Mouse (Mus musculus) mesoderm, embryonic 11.5 days (tissue): ENCODE measurements around the gene Adcy7.
A peak's percentile ranks its signal among the peaks of the same experiment; 100 is the strongest.

Experiments used
- DNase-seq: peaks from one replicate; pipeline ENCODE4 v3.0.0-alpha.2; 2012; ENCODE audit warnings: low read depth, low spot score

Adcy7 gene

GRCm38 (mm10) chr8:88273051-88273430 lies 838 bp downstream of the Adcy7 start:
- DNase-seq = no peak

DNA sequence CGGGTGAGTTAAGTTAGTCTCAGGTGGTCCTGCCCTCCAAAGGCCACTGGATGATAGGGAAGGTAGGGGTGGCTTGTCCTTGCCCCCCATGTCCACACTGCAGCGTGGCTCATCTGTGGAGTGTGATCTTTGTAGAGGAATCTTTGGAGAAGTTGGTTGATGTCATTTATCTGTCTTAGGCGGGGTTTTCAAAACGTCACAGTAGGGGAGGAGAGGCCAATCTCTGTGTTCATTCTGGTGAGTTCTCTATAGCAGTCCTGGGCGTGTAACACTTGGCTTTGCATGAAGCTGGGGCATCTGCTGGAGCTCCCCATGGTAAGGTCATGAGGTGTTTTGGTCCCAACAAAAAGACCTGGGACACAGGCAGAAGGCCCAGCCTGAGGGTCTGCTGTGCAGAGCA lies 1.9 kb downstream of the Adcy7 start:
- DNase-seq = no peak

DNA sequence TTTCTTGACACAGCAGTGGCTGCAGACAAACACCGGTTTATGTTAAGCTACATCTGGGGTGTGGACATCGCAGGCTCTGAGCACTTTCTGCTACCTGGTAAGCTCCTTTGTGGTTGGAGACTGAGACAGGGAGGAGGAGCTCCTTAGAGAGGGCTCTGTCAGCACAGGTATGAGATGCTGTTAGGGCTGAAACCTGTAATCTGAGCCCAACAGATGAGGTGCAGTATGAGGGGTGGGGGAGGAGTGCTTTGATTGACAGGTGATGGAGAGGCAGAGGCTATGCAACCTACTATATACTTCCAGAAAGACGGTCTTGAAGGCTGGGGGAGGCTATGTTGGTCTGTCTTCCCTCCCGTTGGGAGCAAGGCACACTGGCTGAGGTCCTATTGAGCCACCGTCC lies 7.0 kb downstream of the Adcy7 start:
- no peak for DNase-seq

DNA sequence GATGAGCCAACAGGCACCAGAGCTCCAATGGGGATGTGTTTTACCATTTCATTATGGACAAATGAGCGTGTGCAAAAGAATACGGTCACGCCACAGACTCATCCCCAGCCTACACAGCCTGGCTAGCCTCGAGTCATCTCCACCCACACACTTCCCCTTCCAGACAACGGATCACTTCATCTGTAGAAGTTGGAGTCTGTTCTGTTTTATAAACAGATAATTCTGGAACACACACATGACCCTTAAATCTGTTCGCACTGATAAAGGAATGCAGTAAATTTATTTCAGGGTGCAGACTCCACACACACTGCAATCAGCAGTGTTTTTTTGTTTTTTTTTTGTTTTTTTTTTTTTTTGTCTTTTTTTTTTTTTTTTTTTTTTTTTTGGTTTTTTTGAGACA lies 7.5 kb downstream of the Adcy7 start:
- no peak for DNase-seq

GRCm38 (mm10) chr8:88280904-88281303 lies 8.7 kb downstream of the Adcy7 start:
- DNase-seq = no peak

GRCm38 (mm10) chr8:88282684-88283083 lies 10.5 kb downstream of the Adcy7 start:
- peak; percentile 75 for DNase-seq

DNA sequence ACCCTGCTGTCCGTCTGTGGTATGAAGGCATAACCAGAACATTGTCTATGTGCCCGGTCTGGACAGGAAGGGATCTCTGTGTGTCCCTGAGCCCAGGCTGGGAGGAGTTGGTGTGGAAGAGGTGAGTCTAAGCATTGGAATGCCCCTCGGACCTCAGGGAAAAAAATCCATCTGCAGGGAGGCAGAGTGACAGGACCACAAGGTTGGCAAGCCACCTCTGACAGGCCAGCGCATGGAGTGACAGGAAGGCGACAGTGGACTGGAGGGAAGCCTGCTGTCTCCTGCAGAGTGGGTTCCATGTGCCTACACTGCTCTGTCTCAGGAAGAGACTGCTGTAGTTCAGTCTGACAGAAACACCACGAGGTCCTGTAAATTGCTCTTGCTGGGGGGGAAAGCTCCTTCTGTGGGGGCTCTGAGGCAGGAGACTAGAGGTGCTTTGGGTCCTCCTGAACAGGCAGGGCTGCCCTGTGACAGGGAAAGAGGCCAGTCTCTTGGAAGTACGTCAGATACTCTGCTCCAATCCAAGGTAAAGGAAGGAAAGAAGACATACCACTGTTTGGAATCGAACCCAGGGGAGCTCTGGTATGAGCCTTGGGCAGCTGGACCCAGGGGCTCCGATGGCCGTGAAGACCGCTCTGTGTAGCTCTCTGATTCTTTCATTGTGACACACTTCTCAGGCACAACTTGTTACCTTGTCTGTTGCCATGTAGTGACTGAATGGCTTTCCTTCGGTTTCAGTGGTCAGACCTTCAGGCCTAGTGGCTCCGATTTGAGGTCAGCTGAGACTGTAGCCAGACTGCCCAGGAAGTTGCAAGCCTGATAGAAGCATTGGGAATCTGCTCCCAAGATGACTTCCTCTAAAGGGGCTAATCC lies 11.3 kb downstream of the Adcy7 start:
- DNase-seq = no peak

DNA sequence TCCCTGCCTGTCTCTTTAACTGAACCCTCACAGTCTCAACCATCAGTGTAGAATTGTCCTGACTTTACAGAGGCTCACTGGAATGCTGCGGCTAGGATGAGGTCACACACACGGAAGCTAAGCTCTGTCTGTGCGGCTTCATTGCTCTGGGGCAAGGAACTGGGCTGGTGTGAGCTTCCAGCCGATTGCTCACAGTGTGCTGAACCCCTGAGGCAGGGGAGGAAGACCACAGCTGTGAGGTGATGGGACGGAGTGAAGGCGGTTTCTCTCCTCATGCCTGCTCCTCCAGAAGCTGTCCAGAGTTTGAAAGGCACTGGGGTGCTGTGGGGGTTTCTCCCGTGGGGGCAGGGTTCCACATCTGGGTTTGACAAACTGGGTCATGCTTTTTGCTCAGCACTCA lies 12.5 kb downstream of the Adcy7 start:
- DNase-seq = no peak

DNA sequence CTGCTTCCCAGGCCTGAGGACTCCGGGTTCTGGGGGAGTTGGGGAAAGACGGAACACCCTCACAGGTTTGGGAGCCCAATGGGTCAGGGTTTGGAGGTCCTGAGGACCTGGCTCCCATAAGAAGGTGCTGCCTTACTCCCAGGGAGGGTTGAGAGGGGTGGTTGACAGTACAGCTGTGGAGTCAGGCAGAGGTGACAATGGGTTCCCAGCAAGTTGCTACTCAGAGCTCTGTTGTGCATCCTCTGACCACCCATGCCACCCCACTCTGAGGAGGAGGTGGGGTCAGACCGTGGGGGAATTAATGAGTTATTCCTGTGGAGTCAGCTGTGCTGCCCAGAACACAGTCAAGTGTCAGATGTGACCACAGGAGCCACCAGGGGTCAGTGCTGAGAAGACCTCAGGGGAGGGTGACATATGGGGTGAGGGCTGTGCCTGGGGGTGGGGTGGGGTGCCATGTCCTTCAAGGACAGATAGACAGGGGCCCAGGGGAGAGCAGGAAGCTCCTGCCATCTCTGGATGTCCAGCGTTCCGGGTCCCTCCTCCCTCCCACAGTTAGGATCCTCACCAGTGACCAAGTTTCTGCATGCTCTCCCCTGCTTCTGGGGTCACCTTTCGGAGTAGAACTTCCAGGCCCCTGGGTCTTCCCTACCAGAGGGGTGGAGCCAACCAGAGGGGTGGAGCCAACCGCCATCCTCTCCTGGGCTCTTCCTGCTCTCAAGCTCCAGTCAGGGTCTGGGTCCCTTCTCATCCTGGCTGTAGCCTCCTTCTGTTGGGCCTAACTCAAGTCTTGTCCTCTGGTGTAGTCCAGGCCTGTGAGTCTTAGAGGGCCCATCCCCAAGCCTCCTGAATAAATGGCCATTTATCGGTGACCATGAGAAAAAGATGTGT lies 13.5 kb downstream of the Adcy7 start:
- DNase-seq = no peak

GRCm38 (mm10) chr8:88286421-88286960 lies 14.3 kb downstream of the Adcy7 start:
- DNase-seq = no peak

GRCm38 (mm10) chr8:88288622-88289242 lies 16.5 kb downstream of the Adcy7 start:
- no peak for DNase-seq

GRCm38 (mm10) chr8:88289901-88290300 lies 17.7 kb downstream of the Adcy7 start:
- no peak for DNase-seq

GRCm38 (mm10) chr8:88290326-88291304 lies 18.4 kb downstream of the Adcy7 start:
- no peak for DNase-seq

GRCm38 (mm10) chr8:88291305-88291690 lies 19.1 kb downstream of the Adcy7 start:
- no peak for DNase-seq

- DNase-seq = no peak
These were observed 20.7 kb downstream of the Adcy7 start for GRCm38 (mm10) chr8:88292926-88293325.

DNA sequence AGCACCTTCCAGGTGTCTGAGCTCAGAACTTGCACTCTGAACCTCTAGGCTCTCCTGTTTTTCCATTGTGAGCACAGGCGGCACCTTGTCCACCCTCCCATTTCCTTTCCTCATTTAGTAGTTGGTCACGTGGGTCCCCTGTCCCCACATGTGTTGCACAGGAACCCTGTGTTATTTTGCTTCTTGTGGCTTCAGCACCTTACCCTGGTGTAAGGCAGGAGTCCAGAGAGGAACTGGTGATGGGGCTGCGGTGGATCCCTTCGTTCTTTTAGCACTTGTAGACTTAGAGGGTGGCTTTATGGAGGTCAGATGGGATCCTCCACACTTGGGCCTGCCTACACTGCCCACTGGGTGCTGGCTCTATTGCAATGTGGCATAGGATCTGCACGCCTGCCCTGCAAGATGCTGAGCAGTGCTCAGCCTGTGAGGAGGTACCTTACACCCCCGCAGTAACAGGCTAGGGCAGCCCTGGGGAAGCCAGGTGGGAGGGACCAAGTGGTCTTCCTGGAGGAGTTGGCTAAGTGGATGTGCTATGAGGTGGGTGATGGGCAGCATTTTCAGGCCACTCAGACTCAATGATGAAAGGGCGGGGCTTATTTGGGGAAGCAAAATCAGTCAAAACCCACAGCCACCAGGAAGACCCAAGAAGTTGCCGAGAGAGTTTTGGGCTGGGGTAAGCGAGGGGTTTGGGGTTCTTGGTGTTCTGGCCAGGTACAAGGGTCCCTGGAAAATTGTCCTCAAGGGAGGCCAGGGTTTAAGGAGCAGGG lies 21.6 kb downstream of the Adcy7 start:
- DNase-seq = no peak

DNA sequence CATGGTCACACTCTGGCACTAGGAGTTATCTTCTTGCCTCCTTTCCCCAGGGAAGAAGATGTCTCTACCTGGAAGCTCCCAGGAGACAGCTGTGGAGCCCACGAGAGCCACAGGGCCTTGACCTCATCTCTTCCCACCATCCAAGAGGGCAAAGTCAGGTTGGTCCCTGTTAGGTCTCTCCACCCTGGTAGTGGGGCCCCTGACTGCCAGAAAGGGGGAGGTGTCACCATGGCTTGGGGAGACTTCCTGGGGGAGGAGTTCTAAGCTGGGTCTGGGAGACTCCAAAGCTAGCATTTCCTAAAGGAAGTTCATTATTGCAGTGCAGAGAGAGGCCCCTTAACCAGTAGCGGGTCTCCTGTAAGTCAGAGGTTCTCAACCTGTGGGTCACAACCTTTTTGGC lies 22.8 kb downstream of the Adcy7 start:
- DNase-seq = no peak

GRCm38 (mm10) chr8:88297976-88298732 lies 26.0 kb downstream of the Adcy7 start:
- DNase-seq = no peak

GRCm38 (mm10) chr8:88298733-88299103 lies 26.5 kb downstream of the Adcy7 start:
- no peak for DNase-seq
